Mouse (Mus musculus) thymus, postnatal 0 days (tissue): ENCODE measurements around the gene Arpp21. TPM values are rescaled to one million over a fixed set of nuclear protein-coding genes. Genes with fewer than 3 reads are reported as not detected.
A peak's percentile ranks its signal among the peaks of the same experiment; 100 is the strongest.

Experiments
- DNase-seq: peaks from one replicate; pipeline ENCODE4 v3.0.0-alpha.2; 2015; ENCODE audit warnings: low spot score
- polyA plus RNA-seq: library from polyadenylated mRNA; unstranded; fragments of >200 nt; fragmentation: Nextera tagmentation; extraction: Ambion mirVana; gene quantifications from 2 replicates; pipeline ENCODE4 v1.2.1, GENCODE M21; 2015

The Arpp21 gene
- 391 and 434 TPM in 2 replicates for polyA plus RNA-seq

DNA sequence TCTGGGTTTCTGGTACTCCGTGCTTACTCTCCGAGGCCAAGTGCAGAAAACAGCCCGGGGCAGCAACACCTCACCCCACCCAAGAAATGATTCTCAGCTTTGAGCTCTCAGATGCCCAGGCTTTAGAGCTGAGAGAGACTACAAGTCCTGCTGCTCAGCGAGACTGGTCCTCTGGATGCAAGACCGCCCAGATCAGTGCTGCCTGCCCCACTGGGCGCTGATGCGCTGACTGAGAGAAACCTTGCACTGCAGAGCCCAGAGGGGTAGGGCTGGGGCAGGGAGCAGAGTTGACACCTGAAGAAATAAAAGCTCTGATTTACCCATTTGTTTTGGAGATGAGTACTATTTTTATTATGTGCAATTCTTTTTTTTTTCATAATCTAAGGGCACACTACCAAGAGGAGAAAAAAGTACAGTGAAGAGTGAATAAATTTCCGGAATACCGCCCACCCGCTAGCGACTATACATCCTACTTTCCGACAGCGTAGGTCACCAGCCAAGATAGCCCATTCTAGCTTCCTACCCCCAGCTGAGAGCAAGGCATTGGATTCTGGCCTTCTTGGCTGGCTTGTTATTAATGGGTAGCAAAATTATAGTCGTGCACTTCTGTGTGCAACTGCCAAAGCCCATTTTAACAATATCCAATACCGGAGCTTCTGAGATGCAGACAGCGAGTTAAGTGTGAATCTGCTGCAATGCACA, at the start of gene Arpp21:
Gene Arpp21, minus strand, starts transcription at position 243 of the 702 bp plus-strand sequence.
- no peak for DNase-seq

GRCm38 (mm10) chr9:112272426-112272969, 36.8 kb upstream of the Arpp21 start:
- DNase-seq, result no peak

GRCm38 (mm10) chr9:112264982-112265641, 29.4 kb upstream of the Arpp21 start:
- DNase-seq, result no peak

- DNase-seq, result no peak
Measured at GRCm38 (mm10) chr9:112261986-112262901, 26.5 kb upstream of the Arpp21 start.

- no peak for DNase-seq
Measured at GRCm38 (mm10) chr9:112261556-112261955, 25.8 kb upstream of the Arpp21 start.

DNA sequence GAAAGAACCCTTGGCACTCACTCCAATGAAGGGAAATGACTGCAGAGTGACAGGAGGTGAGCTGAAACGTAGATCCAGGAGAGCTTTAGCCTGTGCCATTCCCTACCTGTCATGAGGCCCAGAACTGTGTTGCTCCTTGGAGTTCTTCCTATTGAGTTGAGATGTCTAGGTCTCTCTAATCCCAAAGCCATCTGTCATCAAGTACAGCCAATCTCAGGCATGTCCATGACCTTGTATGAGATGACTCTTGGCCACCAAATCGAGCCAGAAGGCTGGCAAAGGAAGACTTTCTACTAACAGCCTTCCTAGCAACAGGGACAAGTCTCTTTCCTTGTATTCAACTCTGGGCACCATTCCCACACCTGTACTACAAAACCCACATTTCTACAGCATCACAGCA, 25.0 kb upstream of the Arpp21 start:
- no peak for DNase-seq

DNA sequence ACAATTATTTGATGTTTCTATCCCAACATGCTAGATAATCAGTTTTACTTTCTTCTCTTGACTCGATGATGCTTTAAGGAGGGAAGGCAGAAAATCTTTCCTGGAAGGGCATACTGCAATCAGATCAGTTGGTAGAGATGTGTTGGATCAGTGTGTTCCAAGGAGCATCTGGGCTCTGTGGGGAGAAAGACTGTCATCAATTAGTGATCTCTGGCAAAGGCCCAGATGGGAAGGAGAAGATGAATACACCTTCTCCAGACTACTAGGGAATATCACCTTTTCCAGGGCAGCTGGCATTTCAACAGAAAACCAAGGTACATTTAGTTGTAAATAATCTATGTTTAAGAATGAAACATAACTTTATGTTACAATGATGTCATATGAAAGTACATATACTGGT, 22.8 kb upstream of the Arpp21 start:
- DNase-seq, result no peak

DNA sequence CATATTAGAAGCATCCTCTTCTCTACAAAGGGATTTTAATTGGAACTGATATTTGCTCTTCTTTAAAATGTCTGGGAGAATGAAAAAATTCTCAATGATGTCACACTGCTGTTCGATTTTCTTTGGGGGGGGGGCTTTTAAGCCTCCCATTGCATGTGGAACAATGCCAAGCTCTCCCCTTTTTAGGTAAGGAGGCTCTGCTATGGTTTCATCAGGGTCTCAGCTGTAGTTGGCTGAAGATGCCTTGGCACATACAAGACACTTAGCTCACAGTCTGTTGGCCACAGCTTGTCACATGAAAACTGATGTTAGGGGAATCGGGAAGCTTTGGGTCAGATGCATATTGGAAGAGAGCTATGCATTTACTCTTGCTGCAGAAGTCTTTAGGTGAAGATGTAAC, 20.2 kb upstream of the Arpp21 start:
- DNase-seq, result no peak

- DNase-seq, result no peak
Measured at GRCm38 (mm10) chr9:112253730-112254129, 18.0 kb upstream of the Arpp21 start.

GRCm38 (mm10) chr9:112251857-112252256, 16.1 kb upstream of the Arpp21 start:
- no peak for DNase-seq

- DNase-seq, result no peak
Measured at GRCm38 (mm10) chr9:112251339-112251738, 15.6 kb upstream of the Arpp21 start.

DNA sequence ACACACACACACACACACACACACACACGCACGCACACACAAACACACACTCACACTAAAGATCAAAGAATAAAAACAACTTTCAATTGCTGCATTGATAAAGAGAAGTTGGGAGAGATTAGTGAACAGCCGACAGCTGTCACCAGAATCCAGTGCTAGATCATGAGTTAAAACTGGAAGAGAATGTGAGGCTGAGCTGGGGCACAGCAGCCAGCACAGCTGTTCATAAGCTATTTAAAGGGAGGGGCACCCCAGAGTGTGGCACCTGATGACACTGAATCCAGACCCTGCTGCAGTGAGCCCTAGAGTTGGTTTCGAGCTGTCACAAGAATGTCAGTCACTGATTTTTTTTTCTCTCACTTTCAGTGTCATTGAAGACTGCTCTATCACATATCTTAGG, 14.0 kb upstream of the Arpp21 start:
- DNase-seq, result peak; percentile 29

DNA sequence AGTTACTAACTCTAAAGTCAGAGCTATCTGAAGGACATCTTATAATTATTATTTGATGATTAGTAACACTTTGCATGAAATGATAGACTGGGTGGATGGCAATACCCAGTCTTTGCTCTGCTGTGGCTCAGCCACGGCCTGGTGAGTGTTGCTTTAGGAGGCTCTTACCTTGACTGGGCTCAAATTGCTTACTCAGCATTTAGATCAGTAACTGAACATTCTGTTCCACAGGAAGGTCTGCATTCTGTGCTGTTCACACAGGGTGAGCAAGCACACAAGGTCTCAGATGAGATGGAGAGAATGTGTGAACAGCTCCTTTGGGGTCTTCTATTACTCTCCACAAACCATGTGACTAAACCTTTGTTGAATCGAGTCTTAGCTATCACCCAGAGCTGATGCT, 11.4 kb upstream of the Arpp21 start:
- DNase-seq, result no peak

- no peak for DNase-seq
Measured at GRCm38 (mm10) chr9:112238168-112238567, 2.4 kb upstream of the Arpp21 start.

DNA sequence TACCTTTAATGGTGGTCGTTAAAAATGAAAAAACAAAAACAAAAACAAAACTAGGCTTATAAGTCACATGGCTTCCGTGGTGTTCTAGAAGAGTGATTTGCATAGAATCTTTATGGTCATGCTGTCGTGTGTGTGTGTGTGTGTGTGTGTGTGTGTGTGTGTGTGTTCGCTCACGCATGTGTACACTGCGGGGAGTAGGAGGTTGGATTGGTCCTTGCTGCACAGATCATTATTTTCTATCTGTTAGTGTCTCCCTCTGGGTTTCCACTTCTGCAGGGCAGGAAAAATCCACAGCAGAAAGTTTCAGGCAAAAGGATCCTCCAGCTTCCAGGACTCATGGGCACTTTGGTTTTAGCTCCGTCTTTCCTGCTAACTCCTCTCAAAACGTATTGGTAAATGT, 813 bp upstream of the Arpp21 start:
- no peak for DNase-seq

DNA sequence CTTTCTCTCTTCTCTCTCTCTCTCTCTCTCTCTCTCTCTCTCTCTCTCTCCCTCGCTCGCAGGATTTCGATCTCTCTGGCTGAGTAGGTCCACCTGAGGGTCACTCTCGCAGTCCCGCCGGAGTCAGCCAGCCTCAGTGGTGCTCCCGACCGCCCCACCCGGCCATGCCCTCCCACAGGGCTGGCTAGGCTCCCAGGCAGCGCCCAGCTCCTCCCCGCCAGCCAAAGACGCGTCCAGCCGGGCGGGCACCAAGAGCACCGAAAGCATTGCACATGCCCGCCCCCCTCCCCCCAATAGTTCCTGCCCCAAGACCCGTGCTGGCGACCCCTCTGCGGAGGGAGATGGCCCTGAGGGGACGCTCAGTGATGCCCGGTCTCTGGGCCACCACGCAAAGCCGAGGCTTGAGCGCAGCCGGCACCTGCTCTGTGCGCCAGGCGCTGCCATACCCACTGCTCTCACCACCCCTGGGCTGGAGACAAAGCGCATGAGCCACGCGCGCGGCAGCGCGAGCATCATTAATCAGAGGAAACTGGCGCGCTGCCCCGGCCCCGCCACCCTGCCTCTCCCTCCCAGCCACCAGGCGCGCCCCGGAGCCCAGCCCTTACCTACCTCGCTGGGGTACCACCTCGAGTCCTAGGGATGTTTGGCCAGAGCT, 570 bp downstream of the Arpp21 start:
- DNase-seq, result peak; percentile 59

DNA sequence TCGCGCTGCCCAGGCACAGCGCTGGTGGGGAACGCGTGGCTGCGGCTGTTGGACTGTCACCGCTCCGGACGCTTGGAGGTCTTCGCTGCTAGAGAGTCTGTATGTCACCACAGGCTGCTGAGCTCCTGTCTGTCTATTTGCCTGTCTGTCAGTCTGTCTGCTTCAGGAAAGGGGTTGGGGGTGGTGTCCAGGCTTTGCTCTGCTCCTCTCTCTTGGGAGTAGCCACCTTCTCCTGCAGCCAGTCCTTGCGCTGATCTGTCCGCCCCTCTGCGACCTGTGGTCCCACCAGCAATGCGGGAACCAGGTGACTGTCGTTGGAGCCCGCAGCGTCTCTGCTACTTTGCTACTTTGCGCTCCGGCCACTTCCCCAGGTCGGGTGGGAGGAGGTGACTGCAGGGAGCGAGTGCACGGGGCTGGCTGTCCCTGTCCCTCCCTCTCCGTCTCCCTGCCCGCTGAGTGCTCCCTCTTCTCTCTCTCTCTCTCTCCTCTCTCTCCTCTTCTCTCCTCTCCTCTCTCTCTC, 1.2 kb downstream of the Arpp21 start:
- peak; percentile 39 for DNase-seq

GRCm38 (mm10) chr9:112233822-112234504, 1.8 kb downstream of the Arpp21 start:
- DNase-seq, result peak; percentile 24

DNA sequence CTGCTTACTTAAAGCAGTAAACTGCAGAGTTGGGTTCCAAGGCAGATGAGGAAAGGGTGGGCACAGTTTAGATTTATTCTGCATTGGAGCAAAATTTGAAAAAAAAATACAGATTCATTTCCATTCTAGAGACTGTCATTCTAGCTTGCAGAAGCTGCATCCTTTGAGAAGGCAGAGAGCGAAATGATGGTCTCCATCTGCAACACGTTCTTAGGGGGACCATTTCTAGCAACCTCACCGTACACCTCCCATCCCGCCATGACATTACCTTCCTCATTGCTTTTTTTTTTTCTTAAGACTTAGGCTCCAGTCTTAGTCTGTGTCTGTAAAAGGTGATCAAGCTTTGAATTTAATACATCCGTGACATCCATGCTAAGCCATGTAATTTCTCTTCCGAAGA, 2.4 kb downstream of the Arpp21 start:
- DNase-seq, result peak; percentile 47

GRCm38 (mm10) chr9:112231935-112232575, 3.7 kb downstream of the Arpp21 start:
- no peak for DNase-seq
